Mouse (Mus musculus): ENCODE results near the gene Arf4.

The Arf4 gene

DNA sequence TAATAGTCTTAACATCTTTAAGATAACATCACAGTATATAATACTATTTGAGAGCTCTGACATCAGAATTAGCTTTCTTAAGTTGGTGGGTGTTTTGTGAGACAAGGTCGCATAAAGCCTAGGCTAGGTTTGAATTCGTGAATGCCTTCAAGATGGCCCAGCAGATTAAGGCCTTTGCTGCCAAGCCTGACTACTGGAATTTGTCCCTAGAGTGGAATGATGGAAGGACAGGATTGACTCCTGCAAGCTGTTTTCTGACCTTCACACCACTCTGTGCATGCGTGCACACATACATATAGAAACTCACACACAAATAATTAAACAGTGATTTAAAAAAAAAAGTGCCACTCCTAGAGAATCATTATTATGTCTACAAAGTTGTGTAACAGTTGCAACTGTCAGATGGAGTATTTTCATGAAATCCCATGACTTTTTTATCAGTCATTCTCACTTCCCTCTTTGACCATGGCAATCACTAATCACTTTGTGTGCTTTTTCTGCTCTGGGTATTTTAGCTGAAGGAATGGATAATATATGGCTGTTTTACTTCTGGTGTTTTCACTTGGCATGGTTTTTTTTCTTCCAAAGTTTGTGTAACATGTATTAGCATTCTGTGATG is 5.2 kb downstream of the Arf4 start:
- no peaks in the 10 kb centered on the region for H3K27me3 ChIP-seq (ENCODE audit: control insufficient read depth, insufficient read depth, low read length, poor library complexity, severe bottlenecking)
- peak; percentile 43 for DNase-seq (ENCODE audit: low read depth, low spot score)
- H3K36me3 ChIP-seq (ENCODE audit: control insufficient read depth, insufficient read depth, low read length, poor library complexity, severe bottlenecking): 0 out of 2 replicates have a peak, but pooled peaks cover 4% of the 10 kb centered on the region

GRCm38 (mm10) chr14:26645989-26646650 is 8.2 kb downstream of the Arf4 start:
- Histone ChIP-seq H3K27me3 (ENCODE audit: control insufficient read depth, insufficient read depth, low read length, poor library complexity, severe bottlenecking) (no peaks in the 10 kb centered on the region), H3K36me3 (ENCODE audit: control insufficient read depth, insufficient read depth, low read length, poor library complexity, severe bottlenecking) (peaks cover 4% of the 10 kb centered on the region; the same call in 1 of the 2 replicates)
- no peak for DNase-seq (ENCODE audit: low read depth, low spot score)

DNA sequence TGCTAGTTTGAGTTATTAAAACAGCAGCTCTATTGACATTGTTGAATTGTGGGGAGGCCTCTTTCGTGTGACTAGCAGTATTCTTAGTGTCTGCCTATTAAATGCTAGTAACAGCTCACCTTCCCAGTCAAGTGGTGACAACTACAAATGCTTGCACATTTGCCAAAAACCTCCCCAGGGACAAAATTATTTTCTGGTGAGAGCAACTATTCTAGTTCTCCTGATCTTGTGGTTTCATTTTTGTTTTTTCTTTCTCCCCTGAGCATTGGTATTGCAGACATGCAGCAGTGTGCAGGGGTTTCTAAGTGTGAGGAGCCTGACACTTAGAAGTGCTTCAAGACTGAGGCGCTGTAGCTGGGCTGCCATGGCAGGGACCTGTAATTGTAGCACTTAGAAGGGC is 9.9 kb downstream of the Arf4 start:
- no peak for DNase-seq (ENCODE audit: low read depth, low spot score)
- H3K27me3 ChIP-seq (ENCODE audit: control insufficient read depth, insufficient read depth, low read length, poor library complexity, severe bottlenecking): no peaks in the 10 kb centered on the region
- H3K36me3 ChIP-seq (ENCODE audit: control insufficient read depth, insufficient read depth, low read length, poor library complexity, severe bottlenecking): peaks cover 4% of the 10 kb centered on the region; the same call in 1 of the 2 replicates

- no peaks in the 10 kb centered on the region for H3K27me3 ChIP-seq (ENCODE audit: control insufficient read depth, insufficient read depth, low read length, poor library complexity, severe bottlenecking)
- DNase-seq (ENCODE audit: low read depth, low spot score): peak; percentile 69
- H3K36me3 ChIP-seq (ENCODE audit: control insufficient read depth, insufficient read depth, low read length, poor library complexity, severe bottlenecking): peaks cover 14% of the 10 kb centered on the region
Measured at GRCm38 (mm10) chr14:26651901-26652300, 14.0 kb downstream of the Arf4 start.

DNA sequence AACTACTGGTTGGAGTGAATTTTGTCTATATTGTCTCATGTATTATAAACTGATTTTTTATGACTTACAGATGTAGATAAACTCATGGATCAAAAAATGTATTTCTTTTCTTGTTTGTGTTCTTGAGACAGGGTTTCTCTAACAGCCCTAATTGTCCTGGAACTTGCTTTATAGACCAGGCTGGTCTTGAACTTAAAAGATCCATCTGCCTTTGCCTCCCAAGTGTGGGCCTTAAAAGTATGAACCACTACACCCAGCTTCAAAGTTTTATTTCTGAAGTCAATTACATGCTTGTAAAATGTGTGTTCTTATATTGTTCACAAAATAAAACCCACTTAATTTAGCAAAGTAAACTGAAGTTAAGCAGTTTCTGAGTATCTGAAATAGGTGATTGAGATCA is 20.3 kb downstream of the Arf4 start:
- Histone ChIP-seq H3K27me3 (ENCODE audit: control insufficient read depth, insufficient read depth, low read length, poor library complexity, severe bottlenecking) (no peaks in the 10 kb centered on the region), H3K36me3 (ENCODE audit: control insufficient read depth, insufficient read depth, low read length, poor library complexity, severe bottlenecking) (peaks cover 19% of the 10 kb centered on the region)
- DNase-seq (ENCODE audit: low read depth, low spot score): no peak

DNA sequence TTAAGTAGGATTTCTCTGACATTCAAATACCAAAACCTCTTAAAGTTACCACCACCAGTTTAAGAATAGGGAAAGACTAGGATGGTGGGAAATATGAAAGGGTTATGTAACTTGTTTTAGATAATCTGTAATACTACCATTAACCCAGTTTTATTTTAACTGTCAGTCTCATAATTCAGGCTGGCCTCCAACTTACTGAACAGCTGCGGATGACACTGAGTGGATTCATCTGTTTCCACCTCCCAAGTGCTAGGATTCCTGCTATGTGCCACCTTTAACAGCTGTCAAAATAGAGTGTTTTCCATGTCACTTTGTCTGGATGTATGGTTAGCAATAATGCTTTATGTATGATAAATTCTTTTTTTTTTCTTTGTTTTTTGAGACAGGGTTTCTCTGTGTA is 22.4 kb downstream of the Arf4 start:
- no peak for DNase-seq (ENCODE audit: low read depth, low spot score)
- H3K36me3 ChIP-seq (ENCODE audit: control insufficient read depth, insufficient read depth, low read length, poor library complexity, severe bottlenecking): peaks cover 17% of the 10 kb centered on the region
- no peaks in the 10 kb centered on the region for H3K27me3 ChIP-seq (ENCODE audit: control insufficient read depth, insufficient read depth, low read length, poor library complexity, severe bottlenecking)

- Histone ChIP-seq H3K27me3 (ENCODE audit: control insufficient read depth, insufficient read depth, low read length, poor library complexity, severe bottlenecking) (no peaks in the 10 kb centered on the region), H3K36me3 (ENCODE audit: control insufficient read depth, insufficient read depth, low read length, poor library complexity, severe bottlenecking) (peaks cover 13% of the 10 kb centered on the region; the same call in 1 of the 2 replicates)
- DNase-seq (ENCODE audit: low read depth, low spot score): no peak
Measured at GRCm38 (mm10) chr14:26662016-26662415, 24.1 kb downstream of the Arf4 start.

- Histone ChIP-seq H3K36me3 (ENCODE audit: control insufficient read depth, insufficient read depth, low read length, poor library complexity, severe bottlenecking) (peaks cover 11% of the 10 kb centered on the region; the same call in 1 of the 2 replicates), H3K27me3 (ENCODE audit: control insufficient read depth, insufficient read depth, low read length, poor library complexity, severe bottlenecking) (no peaks in the 10 kb centered on the region)
- DNase-seq (ENCODE audit: low read depth, low spot score): no peak
Measured at GRCm38 (mm10) chr14:26662488-26662887, 24.6 kb downstream of the Arf4 start.

- H3K27me3 ChIP-seq (ENCODE audit: control insufficient read depth, insufficient read depth, low read length, poor library complexity, severe bottlenecking): no peaks in the 10 kb centered on the region
- no peak for DNase-seq (ENCODE audit: low read depth, low spot score)
- peaks cover 9% of the 10 kb centered on the region; the same call in 1 of the 2 replicates for H3K36me3 ChIP-seq (ENCODE audit: control insufficient read depth, insufficient read depth, low read length, poor library complexity, severe bottlenecking)
Measured at GRCm38 (mm10) chr14:26663851-26664250, 26.0 kb downstream of the Arf4 start.

- H3K36me3 ChIP-seq (ENCODE audit: control insufficient read depth, insufficient read depth, low read length, poor library complexity, severe bottlenecking): 0 out of 2 replicates have a peak, but pooled peaks cover 5% of the 10 kb centered on the region
- no peak for DNase-seq (ENCODE audit: low read depth, low spot score)
- H3K27me3 ChIP-seq (ENCODE audit: control insufficient read depth, insufficient read depth, low read length, poor library complexity, severe bottlenecking): no peaks in the 10 kb centered on the region
Measured at GRCm38 (mm10) chr14:26667991-26668370, 30.1 kb downstream of the Arf4 start.

GRCm38 (mm10) chr14:26668371-26669291 is 30.8 kb downstream of the Arf4 start:
- Histone ChIP-seq H3K36me3 (ENCODE audit: control insufficient read depth, insufficient read depth, low read length, poor library complexity, severe bottlenecking) (0 out of 2 replicates have a peak, but pooled peaks cover 5% of the 10 kb centered on the region), H3K27me3 (ENCODE audit: control insufficient read depth, insufficient read depth, low read length, poor library complexity, severe bottlenecking) (no peaks in the 10 kb centered on the region)
- peak; percentile 60 for DNase-seq (ENCODE audit: low read depth, low spot score)

- Histone ChIP-seq H3K36me3 (ENCODE audit: control insufficient read depth, insufficient read depth, low read length, poor library complexity, severe bottlenecking) (0 out of 2 replicates have a peak, but pooled peaks cover 5% of the 10 kb centered on the region), H3K27me3 (ENCODE audit: control insufficient read depth, insufficient read depth, low read length, poor library complexity, severe bottlenecking) (no peaks in the 10 kb centered on the region)
- DNase-seq (ENCODE audit: low read depth, low spot score): peak; percentile 89
Measured at GRCm38 (mm10) chr14:26669292-26670073, 31.6 kb downstream of the Arf4 start, which contains the start of gene Pde12. Gene Pde12 (minus strand): TSS chr14:26669883.

- H3K36me3 ChIP-seq (ENCODE audit: control insufficient read depth, insufficient read depth, low read length, poor library complexity, severe bottlenecking): no peaks in the 10 kb centered on the region
- H3K27me3 ChIP-seq (ENCODE audit: control insufficient read depth, insufficient read depth, low read length, poor library complexity, severe bottlenecking): no peaks in the 10 kb centered on the region
- DNase-seq (ENCODE audit: low read depth, low spot score): peak; percentile 29
Measured at GRCm38 (mm10) chr14:26670964-26671363, 33.1 kb downstream of the Arf4 start.
